Mouse (Mus musculus): ENCODE measurements around the gene Pla2g4f.

Pla2g4f gene

GRCm38 (mm10) chr2:120276951-120277350 is 37.0 kb downstream of the Pla2g4f start:
- DNase-seq = no peak

GRCm38 (mm10) chr2:120268635-120269034 is 45.3 kb downstream of the Pla2g4f start:
- DNase-seq = no peak

- no peak for DNase-seq
These were observed 48.4 kb downstream of the Pla2g4f start for GRCm38 (mm10) chr2:120265523-120265922.

- DNase-seq = no peak
These were observed 49.1 kb downstream of the Pla2g4f start for GRCm38 (mm10) chr2:120264858-120265257.

GRCm38 (mm10) chr2:120262876-120263275 is 51.1 kb downstream of the Pla2g4f start:
- peak; percentile 19 for DNase-seq

GRCm38 (mm10) chr2:120261346-120261745 is 52.6 kb downstream of the Pla2g4f start:
- no peak for DNase-seq

- DNase-seq = no peak
These were observed 57.7 kb downstream of the Pla2g4f start for GRCm38 (mm10) chr2:120256259-120256658.

GRCm38 (mm10) chr2:120252644-120253043 is 61.3 kb downstream of the Pla2g4f start:
- DNase-seq = no peak

Data from layer of hippocampus, adult 9-11 months (tissue).